Comparison of ENCODE assay signal across 17 mouse cellular contexts in genomic region chr1:170466099-170467009, GRCm38 (mm10).
DNase-seq lines count a peak whose midpoint lies in the region; ATAC-seq and TF ChIP-seq lines count a peak whose summit lies in the region.
"Had no signal": no experiment of that assay in that cellular context is flagged by ENCODE, and none has a peak within 500 bp of the region (broad histone marks: within the 10 kb centered on the region; RNA-seq: fewer than 3 reads in every experiment).

No protein-coding gene starts in this region.

- no peaks in the 10 kb centered on the region for H3K27me3 ChIP-seq in forebrain, embryonic 13.5 days
- H3K27me3 ChIP-seq in forebrain, embryonic 11.5 days (ENCODE audit: control insufficient read depth, insufficient read depth, low read length): no peaks in the 10 kb centered on the region
- no peaks in the 10 kb centered on the region for H3K27me3 ChIP-seq in forebrain, postnatal 0 days (ENCODE audit: insufficient read depth, low read length)
- H3K27me3 ChIP-seq: Patski had no signal

- H3K9ac ChIP-seq in forebrain, embryonic 13.5 days: no peak overlapping the region
- H3K9ac ChIP-seq in forebrain, embryonic 11.5 days (ENCODE audit: low read length): no peak overlapping the region
- no peak overlapping the region for H3K9ac ChIP-seq in forebrain, postnatal 0 days
- H3K9ac ChIP-seq: liver, postnatal 0 days had no signal

- H3K36me3 ChIP-seq in forebrain, embryonic 13.5 days (ENCODE audit: poor library complexity, severe bottlenecking): no peaks in the 10 kb centered on the region
- no peaks in the 10 kb centered on the region for H3K36me3 ChIP-seq in forebrain, embryonic 11.5 days (ENCODE audit: control insufficient read depth, insufficient read depth, low read length)
- H3K36me3 ChIP-seq in forebrain, postnatal 0 days (ENCODE audit: insufficient read depth): no peaks in the 10 kb centered on the region

- H3K9me3 ChIP-seq in forebrain, embryonic 13.5 days (replicated peaks): no peaks in the 10 kb centered on the region
- H3K9me3 ChIP-seq in forebrain, embryonic 11.5 days (ENCODE audit: control insufficient read depth, low read length): no peaks in the 10 kb centered on the region
- no peaks in the 10 kb centered on the region for H3K9me3 ChIP-seq in forebrain, postnatal 0 days (ENCODE audit: low read length)

- H3K4me1 ChIP-seq in forebrain, embryonic 13.5 days: peaks cover 26% of the 10 kb centered on the region
- no peaks in the 10 kb centered on the region for H3K4me1 ChIP-seq in forebrain, embryonic 11.5 days (replicated peaks; ENCODE audit: control insufficient read depth, insufficient read depth, low read length)
- no peaks in the 10 kb centered on the region for H3K4me1 ChIP-seq in forebrain, postnatal 0 days (ENCODE audit: insufficient read depth)

- no peak overlapping the region for H3K4me3 ChIP-seq in forebrain, embryonic 13.5 days
- H3K4me3 ChIP-seq in forebrain, embryonic 11.5 days (ENCODE audit: low read depth, low read length): no peak overlapping the region
- no peak overlapping the region for H3K4me3 ChIP-seq in forebrain, postnatal 0 days (ENCODE audit: low read depth, low read length)
- H3K4me3 ChIP-seq: erythroblast, embryonic 14.5 days; left cerebral cortex, adult 2 months had no signal

- no peak for TF ChIP-seq CTCF in forebrain, postnatal 0 days (IDR thresholded peaks at IDR 0.05; ENCODE audit: low read depth)

- no peak overlapping the region for H3K4me2 ChIP-seq in forebrain, embryonic 13.5 days
- no peak overlapping the region for H3K4me2 ChIP-seq in forebrain, embryonic 11.5 days (ENCODE audit: low read depth, low read length, severe bottlenecking)
- no peak overlapping the region for H3K4me2 ChIP-seq in forebrain, postnatal 0 days (ENCODE audit: low read depth)

- WGBS in forebrain, embryonic 13.5 days: 56% methylated on average over 6 of the region's 6 CpGs
- 83% methylated on average over 6 of the region's 6 CpGs for WGBS in forebrain, embryonic 11.5 days
- 41% methylated on average over 6 of the region's 6 CpGs for WGBS in forebrain, postnatal 0 days

- ATAC-seq in forebrain, embryonic 13.5 days: peak; percentile 86
- ATAC-seq in forebrain, embryonic 11.5 days (replicated peaks; ENCODE audit: low FRiP score): no peak
- ATAC-seq in common myeloid progenitor, adult 5-6 weeks (replicated peaks; ENCODE audit: low read depth, poor library complexity, severe bottlenecking): peak; percentile 42; the same call in 1 of the 2 replicates
- peak; percentile 68 for ATAC-seq in forebrain, postnatal 0 days
- ATAC-seq: intestine, postnatal 0 days; liver, postnatal 0 days; Patski had no signal

- peak overlapping the region; percentile 68 for H3K27ac ChIP-seq in forebrain, embryonic 13.5 days
- H3K27ac ChIP-seq in forebrain, embryonic 11.5 days (ENCODE audit: low read depth, low read length): no peak overlapping the region
- no peak overlapping the region for H3K27ac ChIP-seq in forebrain, postnatal 0 days (ENCODE audit: low read depth, low read length)
- H3K27ac ChIP-seq: left cerebral cortex, adult 2 months; macrophage had no signal

- DNase-seq in forebrain, embryonic 11.5 days (ENCODE audit: low spot score): no peak
- DNase-seq in left cerebral cortex, postnatal 4 days: peak; percentile 34
- no peak for DNase-seq in left cerebral cortex, adult 8-10 months (ENCODE audit: low spot score in 2 of 2)
- peak; percentile 34 for DNase-seq in forebrain, postnatal 0 days
- no peak for DNase-seq in right cerebral cortex, postnatal 4 days
- DNase-seq: heart, postnatal 14 days; kidney, postnatal 25 days; liver, postnatal 0 days; right cerebral cortex, postnatal 14 days; thymus, adult 18-20 months had no signal

- intact Hi-C loops in left cerebral cortex, postnatal 4 days (cut with DNase I): no loop called here

Comparison
In these comparisons a context has a peak if more than half of its experiments do, and no peak if none do; other contexts are left out.
1. DNase-seq: peak in left cerebral cortex, postnatal 4 days (single experiment) and forebrain, postnatal 0 days (single experiment); none in forebrain, embryonic 11.5 days (single experiment), left cerebral cortex, adult 8-10 months (0 of 2) and right cerebral cortex, postnatal 4 days (single experiment).